ENCODE assay signal across 11 mouse cellular contexts in the genomic region with DNA sequence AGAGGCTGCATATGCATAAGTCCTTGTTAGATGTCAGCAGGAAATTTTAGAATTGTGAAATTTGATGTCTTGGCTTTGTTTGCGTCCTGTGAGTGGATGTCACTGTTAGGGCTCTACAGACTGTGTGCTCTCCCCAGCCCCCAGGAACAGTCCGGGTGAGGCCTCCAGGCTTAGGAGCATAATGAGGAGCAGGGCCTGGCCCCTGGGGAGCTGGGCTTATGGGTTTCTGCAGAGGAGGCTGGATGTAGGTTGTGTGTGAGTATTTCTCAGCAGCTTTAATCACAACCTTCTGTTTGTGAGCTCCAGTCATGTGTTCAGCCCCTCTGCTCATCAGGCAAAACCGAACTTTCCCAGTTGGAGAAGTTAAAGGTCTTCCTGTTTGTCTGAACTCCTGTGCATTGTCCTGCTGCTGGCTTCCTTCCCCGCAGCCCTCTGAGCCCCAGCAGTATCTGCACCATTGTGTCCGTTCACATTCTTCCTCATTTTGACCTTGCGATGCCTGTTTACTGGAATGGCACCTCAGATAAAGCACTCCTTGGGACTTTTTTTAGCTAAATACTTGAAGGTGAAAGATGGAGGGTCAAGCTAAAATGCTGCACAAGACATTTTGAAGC.
A peak's percentile ranks its signal among the peaks of the same experiment; 100 is the strongest.
DNase-seq lines count a peak whose midpoint lies in the region; ATAC-seq and TF ChIP-seq lines count a peak whose summit lies in the region.
"Had no signal": no experiment of that assay in that cellular context is flagged by ENCODE, and none has a peak within 500 bp of the region (broad histone marks: within the 10 kb centered on the region; RNA-seq: fewer than 3 reads in every experiment).

No protein-coding gene starts in this region.

- TF ChIP-seq EP300 in lung, postnatal 0 days (IDR thresholded peaks at IDR 0.05) = no peak
- TF ChIP-seq EP300 in liver, postnatal 0 days (IDR thresholded peaks at IDR 0.05; ENCODE audit: low read depth) = no peak

- intact Hi-C loops in left cerebral cortex, postnatal 14 days (cut with DNase I) = no loop called here

- 33% methylated on average over 6 of the region's 6 CpGs for WGBS in heart, embryonic 11.5 days (ENCODE audit: insufficient replicate concordance)
- 39% methylated on average over 6 of the region's 6 CpGs for WGBS in lung, postnatal 0 days
- WGBS in embryonic facial prominence, embryonic 15.5 days = 25% methylated on average over 6 of the region's 6 CpGs
- WGBS in liver, postnatal 0 days (ENCODE audit: insufficient replicate concordance) = 34% methylated on average over 6 of the region's 6 CpGs

- peak overlapping the region; percentile 65 for H3K27ac ChIP-seq in heart, embryonic 11.5 days (ENCODE audit: low read depth, low read length)
- peak overlapping the region; percentile 51 for H3K27ac ChIP-seq in lung, postnatal 0 days (ENCODE audit: low read length)
- peak overlapping the region; percentile 83 for H3K27ac ChIP-seq in embryonic facial prominence, embryonic 15.5 days (replicated peaks)
- H3K27ac ChIP-seq in liver, postnatal 0 days (ENCODE audit: low read depth) = peak overlapping the region; percentile 70; the same call in 1 of the 2 replicates

- ATAC-seq in heart, embryonic 11.5 days (replicated peaks; ENCODE audit: insufficient number of reproducible peaks, low FRiP score, low TSS enrichment) = no peak
- ATAC-seq in lung, postnatal 0 days = peak; percentile 44
- ATAC-seq in embryonic facial prominence, embryonic 15.5 days (ENCODE audit: insufficient number of reproducible peaks, low FRiP score, low TSS enrichment, low read depth) = peak; percentile 66
- peak; percentile 75 for ATAC-seq in liver, postnatal 0 days
- ATAC-seq in cerebellum, adult (ENCODE audit: insufficient number of reproducible peaks, low FRiP score, low TSS enrichment) = no peak

- DNase-seq in heart, adult 9 months (ENCODE audit: low spot score in 2 of 2) = no peak
- DNase-seq in lung, postnatal 0 days (ENCODE audit: low spot score) = peak; percentile 54
- DNase-seq in lung, adult 18-20 months = no peak
- no peak for DNase-seq in liver, postnatal 0 days
- DNase-seq in left cerebral cortex, postnatal 14 days (ENCODE audit: low spot score in 2 of 2) = no peak
- DNase-seq: cerebellum, postnatal 14 days; gastrocnemius, postnatal 25 days; spleen, adult 18-20 months had no signal

- H3K4me1 ChIP-seq in heart, embryonic 11.5 days (ENCODE audit: control insufficient read depth, insufficient read depth, low read length) = peaks cover 16% of the 10 kb centered on the region
- H3K4me1 ChIP-seq in lung, postnatal 0 days (ENCODE audit: insufficient read depth, low read depth, low read length) = peaks cover 8% of the 10 kb centered on the region; the same call in 1 of the 2 replicates
- peaks cover 25% of the 10 kb centered on the region for H3K4me1 ChIP-seq in embryonic facial prominence, embryonic 15.5 days
- peaks cover 20% of the 10 kb centered on the region for H3K4me1 ChIP-seq in liver, postnatal 0 days (ENCODE audit: insufficient read depth)

- no peak overlapping the region for H3K4me3 ChIP-seq in heart, embryonic 11.5 days (ENCODE audit: low read depth, low read length)
- H3K4me3 ChIP-seq in lung, postnatal 0 days (ENCODE audit: low read depth, low read length) = no peak overlapping the region
- no peak overlapping the region for H3K4me3 ChIP-seq in embryonic facial prominence, embryonic 15.5 days (replicated peaks)
- no peak overlapping the region for H3K4me3 ChIP-seq in liver, postnatal 0 days (ENCODE audit: low read depth, low read length)

- no peak overlapping the region for H3K9ac ChIP-seq in heart, embryonic 11.5 days (ENCODE audit: low read depth, low read length)
- no peak overlapping the region for H3K9ac ChIP-seq in lung, postnatal 0 days (replicated peaks; ENCODE audit: low read depth)
- no peak overlapping the region for H3K9ac ChIP-seq in embryonic facial prominence, embryonic 15.5 days
- H3K9ac ChIP-seq in liver, postnatal 0 days (replicated peaks) = no peak overlapping the region

- no peak overlapping the region for H3K4me2 ChIP-seq in heart, embryonic 11.5 days
- no peak overlapping the region for H3K4me2 ChIP-seq in lung, postnatal 0 days (replicated peaks; ENCODE audit: low read depth, low read length)
- H3K4me2 ChIP-seq in embryonic facial prominence, embryonic 15.5 days (replicated peaks) = no peak overlapping the region; the same call in 1 of the 2 replicates
- H3K4me2 ChIP-seq in liver, postnatal 0 days (ENCODE audit: low read depth, low read length) = no peak overlapping the region

- TF ChIP-seq CTCF in lung, postnatal 0 days (IDR thresholded peaks at IDR 0.05) = no peak
- TF ChIP-seq CTCF in liver, postnatal 0 days (IDR thresholded peaks at IDR 0.05; ENCODE audit: low read depth) = no peak

- no peaks in the 10 kb centered on the region for H3K9me3 ChIP-seq in heart, embryonic 11.5 days (replicated peaks; ENCODE audit: control insufficient read depth, low read length)
- no peaks in the 10 kb centered on the region for H3K9me3 ChIP-seq in lung, postnatal 0 days (ENCODE audit: low read length)
- no peaks in the 10 kb centered on the region for H3K9me3 ChIP-seq in embryonic facial prominence, embryonic 15.5 days (replicated peaks)
- no peaks in the 10 kb centered on the region for H3K9me3 ChIP-seq in liver, postnatal 0 days (ENCODE audit: low read length)

- no peaks in the 10 kb centered on the region for H3K27me3 ChIP-seq in heart, embryonic 11.5 days (ENCODE audit: control insufficient read depth, insufficient read depth, low read length)
- no peaks in the 10 kb centered on the region for H3K27me3 ChIP-seq in lung, postnatal 0 days (replicated peaks; ENCODE audit: insufficient read depth, low read length)
- H3K27me3 ChIP-seq in embryonic facial prominence, embryonic 15.5 days = no peaks in the 10 kb centered on the region
- no peaks in the 10 kb centered on the region for H3K27me3 ChIP-seq in liver, postnatal 0 days (ENCODE audit: insufficient read depth, low read length)

- H3K36me3 ChIP-seq in heart, embryonic 11.5 days (ENCODE audit: control insufficient read depth, insufficient read depth, low read length) = no peaks in the 10 kb centered on the region
- no peaks in the 10 kb centered on the region for H3K36me3 ChIP-seq in lung, postnatal 0 days (ENCODE audit: insufficient read depth, low read length)
- H3K36me3 ChIP-seq in embryonic facial prominence, embryonic 15.5 days = no peaks in the 10 kb centered on the region
- H3K36me3 ChIP-seq in liver, postnatal 0 days (replicated peaks; ENCODE audit: insufficient read depth, low read length) = no peaks in the 10 kb centered on the region

Comparison
In these comparisons a context has a peak if more than half of its experiments do, and no peak if none do; other contexts are left out.
1. ATAC-seq: peak in lung, postnatal 0 days (single experiment), embryonic facial prominence, embryonic 15.5 days (single experiment) and liver, postnatal 0 days (single experiment); none in heart, embryonic 11.5 days (single experiment) and cerebellum, adult (single experiment).
2. Peak in every context shown above with its lines, with median percentiles within 50 percentile points of each other: H3K27ac ChIP-seq.